Mouse (Mus musculus) intestine, postnatal 0 days (tissue): ENCODE data around the gene Gm28051. TPM values are rescaled to one million over a fixed set of nuclear protein-coding genes. Genes with fewer than 3 reads are reported as not detected.
A peak's percentile ranks its signal among the peaks of the same experiment; 100 is the strongest.

ENCODE experiments used
- ATAC-seq: fragments of 200-750 bp; cut with Nextera tagmentation; 2 replicates; pipeline ENCODE4 v1.8.0; 2017; ENCODE audit warnings: mild to moderate bottlenecking, moderate TSS enrichment, moderate library complexity
- H3K27ac ChIP-seq: fragments of 300-500 bp; sonication (generic); 2 replicates; pipeline ENCODE4 v1.5.1; 2014; ENCODE audit warnings: mild to moderate bottlenecking, low read depth, low read length, moderate library complexity
- H3K27me3 ChIP-seq: fragments of 300-500 bp; sonication (generic); replicated peaks from 2 replicates; pipeline ENCODE4 v1.6.1; 2014; ENCODE audit warnings: low read length, mixed read lengths; ENCODE audit not compliant: control insufficient read depth, insufficient read depth
- H3K36me3 ChIP-seq: fragments of 300-500 bp; sonication (generic); 2 replicates; pipeline ENCODE4 v1.6.1; 2014; ENCODE audit warnings: mild to moderate bottlenecking, moderate library complexity; ENCODE audit not compliant: control insufficient read depth, insufficient read depth
- H3K4me1 ChIP-seq: fragments of 300-500 bp; sonication (generic); replicated peaks from 2 replicates; pipeline ENCODE4 v1.6.1; 2014; ENCODE audit warnings: antibody characterized with exemption, low read length, mixed read lengths; ENCODE audit not compliant: control insufficient read depth, insufficient read depth
- H3K4me2 ChIP-seq: fragments of 300-500 bp; sonication (generic); replicated peaks from 2 replicates; pipeline ENCODE4 v1.6.1; 2014; ENCODE audit warnings: low read depth, mild to moderate bottlenecking, moderate library complexity
- H3K4me3 ChIP-seq: fragments of 300-500 bp; sonication (generic); 2 replicates; pipeline ENCODE4 v1.5.1; 2014; ENCODE audit warnings: low read depth, low read length
- H3K9ac ChIP-seq: fragments of 300-500 bp; sonication (generic); 2 replicates; pipeline ENCODE4 v1.6.1; 2014; ENCODE audit warnings: mild to moderate bottlenecking, low read depth, low read length
- H3K9me3 ChIP-seq: fragments of 300-500 bp; sonication (generic); 2 replicates; pipeline ENCODE4 v1.6.1; 2016; ENCODE audit warnings: mixed run types; ENCODE audit not compliant: control insufficient read depth
- CTCF ChIP-seq: sonication (generic); IDR thresholded peaks from 2 replicates; pipeline ENCODE4 v1.5.1; 2016; ENCODE audit warnings: low read depth, mild to moderate bottlenecking, control low read depth, antibody characterized with exemption, moderate library complexity
- WGBS: fragments of 180-500 bp; shearing (Covaris S2); extraction: QIAGEN DNeasy Blood & Tissue Kit; methylation state at CpG from one replicate; pipeline ENCODE4 v1.1.7; 2014; 5-methylcytosine and 5-hydroxymethylcytosine counted together
- polyA plus RNA-seq: library from polyadenylated mRNA; unstranded; fragments of >200 nt; fragmentation: Nextera tagmentation; extraction: Ambion mirVana; gene quantifications from 2 replicates; pipeline ENCODE4 v1.2.1, GENCODE M21; 2015

Gm28051 gene
- polyA plus RNA-seq, 1 experiment from 2014 or later: not detected

DNA sequence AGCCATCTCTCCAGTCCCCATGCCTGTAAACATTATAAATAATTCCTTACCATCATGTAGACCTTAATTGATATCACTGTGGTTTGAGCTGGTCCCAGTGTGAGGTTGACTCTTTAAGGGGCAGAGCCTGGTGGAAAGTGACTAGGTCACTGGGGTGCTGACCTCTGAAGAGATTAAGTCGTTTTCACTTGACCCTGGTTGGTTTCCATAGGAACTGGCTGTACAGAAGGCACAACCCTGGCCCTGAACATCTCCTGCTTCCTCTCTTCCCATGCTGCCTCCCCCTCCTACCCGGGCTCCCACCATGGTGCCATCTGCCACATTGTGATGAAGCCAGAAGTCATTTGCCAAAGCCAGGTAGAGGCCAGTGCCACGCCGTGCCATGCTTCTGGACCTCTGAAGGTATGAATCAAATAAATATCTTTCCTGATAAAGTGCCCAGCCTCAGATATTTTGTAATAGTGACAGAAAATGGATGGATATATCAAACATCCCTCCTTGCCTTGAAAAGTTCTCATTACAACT, 46.7 kb downstream of the Gm28051 start:
- 63% methylated on average over 4 of the region's 4 CpGs for WGBS
- no peak for TF ChIP-seq CTCF
- Histone ChIP-seq H3K9me3 (no peaks in the 10 kb centered on the region), H3K4me2 (no peak overlapping the region), H3K27ac (no peak overlapping the region), H3K36me3 (no peaks in the 10 kb centered on the region), H3K4me1 (peaks cover 7% of the 10 kb centered on the region), H3K4me3 (no peak overlapping the region), H3K27me3 (no peaks in the 10 kb centered on the region), H3K9ac (no peak overlapping the region)
- ATAC-seq: no peak

DNA sequence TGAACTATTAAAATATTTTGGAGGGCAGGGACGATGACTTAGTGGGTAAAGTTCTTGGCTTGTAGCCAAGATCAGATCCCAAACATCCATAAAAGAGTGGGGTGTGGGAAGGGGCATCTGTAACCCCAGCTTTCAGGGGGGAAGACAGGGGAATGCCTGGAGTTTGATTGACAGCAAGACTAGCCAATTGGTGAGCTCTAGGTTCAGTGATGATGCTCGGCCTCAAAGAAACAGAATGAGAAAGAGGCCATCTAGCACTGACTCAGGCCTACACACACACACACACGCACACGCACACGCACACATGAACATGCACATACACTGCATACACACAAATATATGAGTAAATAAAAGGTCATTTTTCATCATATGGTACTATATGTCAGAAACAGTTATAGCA, 47.7 kb downstream of the Gm28051 start:
- Histone ChIP-seq H3K4me3 (no peak overlapping the region), H3K36me3 (no peaks in the 10 kb centered on the region), H3K4me2 (no peak overlapping the region), H3K9me3 (no peaks in the 10 kb centered on the region), H3K4me1 (peaks cover 11% of the 10 kb centered on the region), H3K9ac (no peak overlapping the region), H3K27me3 (no peaks in the 10 kb centered on the region), H3K27ac (no peak overlapping the region)
- no peak for TF ChIP-seq CTCF
- whole genome bisulfite sequencing: 79% methylated on average over 5 of the region's 5 CpGs
- no peak for ATAC-seq

DNA sequence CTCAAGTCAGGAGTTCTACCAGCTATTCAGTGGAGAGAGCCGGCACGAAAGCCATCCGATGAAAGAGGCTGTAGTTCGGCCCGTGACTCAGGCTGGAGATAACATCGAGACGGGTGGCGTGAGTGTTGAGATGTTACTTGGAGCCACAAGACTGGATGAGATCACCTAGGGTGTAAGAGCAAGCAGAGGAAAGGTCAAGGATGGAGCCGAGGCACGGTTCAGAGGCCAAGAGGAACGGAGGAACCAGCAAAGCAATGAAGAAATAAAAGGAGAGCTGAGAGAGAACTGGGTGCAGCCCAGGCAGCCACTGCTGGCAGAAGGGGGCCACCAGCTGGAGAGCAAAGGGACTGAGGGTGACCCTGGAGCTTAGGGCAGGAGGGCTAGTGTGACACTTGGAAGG, 49.3 kb downstream of the Gm28051 start:
- no peaks in the 10 kb centered on the region for H3K9me3 ChIP-seq
- WGBS: 42% methylated on average over 11 of the region's 11 CpGs
- H3K36me3 ChIP-seq: no peaks in the 10 kb centered on the region
- H3K9ac ChIP-seq: no peak overlapping the region
- no peak overlapping the region for H3K4me3 ChIP-seq
- peak; percentile 64 for ATAC-seq
- H3K27me3 ChIP-seq: no peaks in the 10 kb centered on the region
- H3K4me1 ChIP-seq: peaks cover 11% of the 10 kb centered on the region
- peak overlapping the region; percentile 3 for H3K4me2 ChIP-seq
- peak; percentile 71 for TF ChIP-seq CTCF
- H3K27ac ChIP-seq: peak overlapping the region; percentile 86

DNA sequence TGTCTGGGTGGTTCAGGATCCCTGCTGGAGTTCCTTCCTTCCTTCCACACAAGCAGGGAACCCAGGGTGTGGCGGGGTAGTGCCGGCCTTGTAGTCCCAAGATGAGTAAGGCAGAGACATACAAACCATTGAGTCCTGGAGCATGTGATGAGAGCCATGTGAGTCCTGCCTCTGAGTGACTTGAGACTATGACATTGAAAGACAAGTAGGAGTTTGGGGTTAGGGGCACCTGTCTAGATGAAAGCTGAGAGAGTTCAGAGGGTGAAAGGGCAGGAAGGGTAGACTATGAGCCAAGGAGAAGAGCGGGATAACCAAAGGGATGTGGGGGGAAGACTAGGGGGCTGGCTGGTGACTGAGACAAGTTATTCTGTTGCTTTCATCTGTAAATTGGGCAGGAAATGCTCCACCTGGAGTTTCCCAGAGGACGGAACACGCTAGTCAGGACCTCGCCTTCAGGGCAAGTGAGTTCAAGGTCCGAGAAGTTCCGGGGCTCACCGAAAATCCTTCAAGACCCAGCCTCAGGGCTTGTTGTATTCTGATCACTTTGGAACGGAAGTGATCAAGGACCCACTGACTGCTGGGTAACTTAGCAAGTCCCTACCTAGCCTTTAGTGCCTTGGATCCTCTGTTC, 50.6 kb downstream of the Gm28051 start:
- ATAC-seq: no peak
- H3K4me3 ChIP-seq: no peak overlapping the region
- peaks cover 14% of the 10 kb centered on the region for H3K4me1 ChIP-seq
- 63% methylated on average over 10 of the region's 10 CpGs for WGBS
- peak overlapping the region; percentile 86 for H3K27ac ChIP-seq
- H3K9ac ChIP-seq: no peak overlapping the region
- H3K9me3 ChIP-seq: no peaks in the 10 kb centered on the region
- no peak for TF ChIP-seq CTCF
- H3K36me3 ChIP-seq: no peaks in the 10 kb centered on the region
- no peak overlapping the region for H3K4me2 ChIP-seq
- H3K27me3 ChIP-seq: no peaks in the 10 kb centered on the region

DNA sequence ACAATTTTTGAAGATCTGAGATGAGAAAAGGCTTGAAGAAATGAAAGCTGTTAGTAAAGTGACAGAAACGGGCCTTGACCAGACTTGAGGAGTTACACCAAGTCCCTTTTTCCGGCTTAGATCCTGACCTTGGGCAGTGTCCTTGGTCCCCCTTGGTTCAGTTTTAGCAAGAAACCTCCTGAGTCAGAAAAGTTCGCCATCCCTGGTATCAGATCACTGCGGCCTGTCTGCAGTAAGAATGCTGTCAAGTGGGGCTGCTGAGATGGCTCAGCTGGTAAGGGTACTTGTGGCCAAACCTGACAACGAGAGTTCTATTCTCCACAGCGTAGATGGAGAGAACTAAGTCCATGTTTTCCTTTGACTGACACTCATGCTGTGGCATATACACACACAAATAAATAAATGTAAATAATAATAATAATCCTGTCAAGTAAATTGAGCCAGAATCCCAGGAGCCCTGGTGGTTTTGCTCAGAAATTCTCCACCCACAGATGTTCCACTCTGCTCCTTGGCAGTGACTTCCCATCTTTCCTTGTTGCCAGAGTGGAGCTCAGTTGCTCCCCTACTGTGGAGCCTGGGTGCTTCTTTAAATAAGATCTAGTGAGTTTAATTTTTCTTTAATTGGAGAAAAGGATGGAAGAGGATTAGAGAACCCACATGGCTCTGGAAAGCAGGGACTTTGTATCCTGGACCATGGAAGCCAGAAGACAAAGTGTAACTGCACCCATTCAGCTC, 51.5 kb downstream of the Gm28051 start:
- WGBS: 75% methylated on average over 6 of the region's 6 CpGs
- Histone ChIP-seq H3K27ac (peak overlapping the region; percentile 86; the same call in 1 of the 2 replicates), H3K27me3 (no peaks in the 10 kb centered on the region), H3K4me1 (peaks cover 17% of the 10 kb centered on the region), H3K4me2 (no peak overlapping the region; the same call in 1 of the 2 replicates), H3K9me3 (no peaks in the 10 kb centered on the region), H3K36me3 (no peaks in the 10 kb centered on the region), H3K9ac (no peak overlapping the region), H3K4me3 (no peak overlapping the region)
- no peak for TF ChIP-seq CTCF
- no peak for ATAC-seq

DNA sequence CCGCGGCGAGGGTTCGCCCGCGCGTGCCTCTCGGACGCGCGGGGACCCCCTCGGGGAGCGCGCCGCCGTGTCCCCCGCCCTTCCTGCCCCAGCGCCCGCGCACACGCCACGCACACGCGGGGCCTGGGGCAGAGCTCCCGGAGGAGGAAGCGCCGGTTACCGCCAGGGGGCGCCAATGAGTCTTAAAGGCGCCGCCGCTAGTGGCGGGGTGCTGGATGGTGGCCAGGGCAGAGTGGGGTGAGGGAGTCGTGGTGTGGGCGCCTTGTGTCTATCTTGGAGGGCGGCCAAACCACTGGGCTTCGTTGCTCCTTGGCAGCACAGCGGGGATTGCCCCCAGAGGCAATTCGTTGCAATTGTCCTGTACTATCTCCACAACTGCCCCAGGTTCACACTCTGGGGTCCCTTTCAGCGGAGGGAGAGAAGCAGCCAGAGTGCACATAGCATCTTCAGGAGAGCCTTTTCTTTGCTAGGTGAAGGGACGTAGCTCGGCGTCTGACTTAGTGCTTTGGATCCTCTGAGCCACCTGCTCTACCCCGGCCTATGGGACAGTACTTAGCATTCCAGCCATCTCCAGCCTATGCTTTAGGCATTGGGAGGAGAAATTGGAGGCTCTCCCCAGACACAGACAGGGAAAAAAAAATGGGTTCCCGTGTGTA, 52.2 kb downstream of the Gm28051 start:
- Histone ChIP-seq H3K4me2 (peak overlapping the region; percentile 93), H3K27ac (peak overlapping the region; percentile 97), H3K4me3 (peak overlapping the region; percentile 82), H3K9ac (peak overlapping the region; percentile 87), H3K4me1 (peaks cover 17% of the 10 kb centered on the region), H3K27me3 (no peaks in the 10 kb centered on the region), H3K9me3 (no peaks in the 10 kb centered on the region), H3K36me3 (no peaks in the 10 kb centered on the region)
- peak; percentile 73 for ATAC-seq
- 3% methylated on average over 45 of the region's 45 CpGs for WGBS
- peak; percentile 93 for TF ChIP-seq CTCF
